Mouse (Mus musculus) megakaryocyte-erythroid progenitor cell, adult 5 weeks (primary cell): ENCODE measurements around the gene Pcgf6. TPM values are rescaled to one million over a fixed set of nuclear protein-coding genes. Genes with fewer than 3 reads are reported as not detected.

Experiments used
- polyA plus RNA-seq: library from polyadenylated mRNA; stranded (reverse); fragments of >175 nt; gene quantifications from 2 replicates; pipeline ENCODE4 v1.2.3, GENCODE M21; 2012

The Pcgf6 gene
- polyA plus RNA-seq = 11.4 and 14.8 TPM in 2 replicates

GRCm38 (mm10) chr19:47050271-47051032, at the start of gene Pcgf6:
Gene Pcgf6 (minus strand): TSS chr19:47050906.

GRCm38 (mm10) chr19:47090550-47091156, 39.9 kb upstream of the Pcgf6 start, which contains the start of the genes Usmg5 and Pdcd11:
Gene Usmg5 (minus strand): TSS chr19:47090647.
Gene Pdcd11 (plus strand): TSS chr19:47090768.

GRCm38 (mm10) chr19:47067096-47067882, 16.6 kb upstream of the Pcgf6 start, which contains the start of gene Taf5:
Gene Taf5 (plus strand): TSS chr19:47067746.

GRCm38 (mm10) chr19:47014447-47015381, 36.0 kb downstream of the Pcgf6 start, which contains the start of the genes Ina and Nt5c2:
Gene Ina (plus strand): TSS chr19:47014698.
Gene Nt5c2 (minus strand): TSS chr19:47015153.

Other genes starting within 250 kb of the Pcgf6 start
- 0.04 TPM in 1 of 2 replicates, not detected in the other for gene Ina, start 36.2 kb downstream of the Pcgf6 start, polyA plus RNA-seq
- 10.0 and 10.1 TPM in 2 replicates for gene Nt5c2, start 35.8 kb downstream of the Pcgf6 start, polyA plus RNA-seq
- 6.3 and 6.7 TPM in 2 replicates for gene Taf5, start 16.8 kb upstream of the Pcgf6 start, polyA plus RNA-seq
- 15.4 and 20.6 TPM in 2 replicates for gene Usmg5, start 39.7 kb upstream of the Pcgf6 start, polyA plus RNA-seq
- gene Pdcd11, start 39.9 kb upstream of the Pcgf6 start, polyA plus RNA-seq = 16.7 and 27.0 TPM in 2 replicates
- gene Calhm2, start 87.4 kb upstream of the Pcgf6 start, polyA plus RNA-seq = 5.0 and 9.6 TPM in 2 replicates
- not detected in 2 replicates for gene Calhm1, start 93.3 kb upstream of the Pcgf6 start, polyA plus RNA-seq
- gene Calhm3, start 106.9 kb upstream of the Pcgf6 start, polyA plus RNA-seq = not detected in 2 replicates
- 0.41 and 0.66 TPM in 2 replicates for gene Neurl1a, start 127.9 kb upstream of the Pcgf6 start, polyA plus RNA-seq